Mouse (Mus musculus): Measurements from ENCODE around the gene Mlph.

Mlph gene

GRCm38 (mm10) chr1:90914948-90915569 lies at the start of gene Mlph:
Gene Mlph (plus strand): TSS chr1:90915085.
- in situ Hi-C loops (cut with MseI, MboI): no loop called here

GRCm38 (mm10) chr1:90866734-90867133 lies 48.2 kb upstream of the Mlph start:
- in situ Hi-C loops (cut with MseI, MboI): no loop called here

GRCm38 (mm10) chr1:90870581-90870980 lies 44.3 kb upstream of the Mlph start:
- in situ Hi-C loops (cut with MseI, MboI): no loop called here

- in situ Hi-C loops (cut with MseI, MboI): no loop called here
Measured at GRCm38 (mm10) chr1:90875371-90875770, 39.5 kb upstream of the Mlph start.

- in situ Hi-C loops (cut with MseI, MboI): no loop called here
Measured at GRCm38 (mm10) chr1:90875961-90876360, 38.9 kb upstream of the Mlph start.

- in situ Hi-C loops (cut with MseI, MboI): no loop called here
Measured at GRCm38 (mm10) chr1:90876486-90877270, 38.2 kb upstream of the Mlph start.

GRCm38 (mm10) chr1:90885771-90886460 lies 29.0 kb upstream of the Mlph start:
- in situ Hi-C loops (cut with MseI, MboI): no loop called here

- in situ Hi-C loops (cut with MseI, MboI): no loop called here
Measured at GRCm38 (mm10) chr1:90894521-90894920, 20.4 kb upstream of the Mlph start.

- in situ Hi-C loops (cut with MseI, MboI): no loop called here
Measured at GRCm38 (mm10) chr1:90895004-90895403, 19.9 kb upstream of the Mlph start.

- in situ Hi-C loops (cut with MseI, MboI): no loop called here
Measured at GRCm38 (mm10) chr1:90896281-90896680, 18.6 kb upstream of the Mlph start.

GRCm38 (mm10) chr1:90896741-90897361 lies 18.0 kb upstream of the Mlph start:
- in situ Hi-C loops (cut with MseI, MboI): no loop called here

- in situ Hi-C loops (cut with MseI, MboI): no loop called here
Measured at GRCm38 (mm10) chr1:90898012-90898411, 16.9 kb upstream of the Mlph start.

GRCm38 (mm10) chr1:90899816-90900215 lies 15.1 kb upstream of the Mlph start:
- in situ Hi-C loops (cut with MseI, MboI): loop anchor here in 1 of 2 experiments (10.0 kb wide), 1 partner anchor 55 kb away; the partner anchor contains the start of gene Prlh

- in situ Hi-C loops (cut with MseI, MboI): loop anchor here in 1 of 2 experiments (10.0 kb wide), 1 partner anchor 54 kb away; the partner anchor contains the start of gene Prlh
Measured at GRCm38 (mm10) chr1:90900406-90900805, 14.5 kb upstream of the Mlph start.

GRCm38 (mm10) chr1:90901246-90901645 lies 13.6 kb upstream of the Mlph start:
- in situ Hi-C loops (cut with MseI, MboI): loop anchor here in 1 of 2 experiments (10.0 kb wide), 1 partner anchor 54 kb away; the partner anchor contains the start of gene Prlh

GRCm38 (mm10) chr1:90901681-90902208 lies 13.1 kb upstream of the Mlph start:
- in situ Hi-C loops (cut with MseI, MboI): loop anchor here in 1 of 2 experiments (10.0 kb wide), 1 partner anchor 53 kb away; the partner anchor contains the start of gene Prlh

- in situ Hi-C loops (cut with MseI, MboI): loop anchor here in 1 of 2 experiments (10.0 kb wide), 1 partner anchor 52 kb away; the partner anchor contains the start of gene Prlh
Measured at GRCm38 (mm10) chr1:90902751-90903150, 12.1 kb upstream of the Mlph start.

- in situ Hi-C loops (cut with MseI, MboI): loop anchor here in 1 of 2 experiments (10.0 kb wide), 1 partner anchor 51 kb away; the partner anchor contains the start of gene Prlh
Measured at GRCm38 (mm10) chr1:90903211-90903945, 11.5 kb upstream of the Mlph start.

- in situ Hi-C loops (cut with MseI, MboI): loop anchor here in 1 of 2 experiments (10.0 kb wide), 1 partner anchor 51 kb away; the partner anchor contains the start of gene Prlh
Measured at GRCm38 (mm10) chr1:90903971-90904458, 10.9 kb upstream of the Mlph start.

Data from mouse trophoblast stem cell (cell line).